Mouse (Mus musculus) naive thymus-derived CD4-positive, alpha-beta T cell, adult 2 months (primary cell): ENCODE measurements around the gene Cdh12.
"Not testable (repeated sequence)": the region's sequence is repeated elsewhere in the genome, so short reads cannot be mapped to it uniquely, and the experiment has no call there.

Source experiments
- DNase-seq: peaks from one replicate; pipeline ENCODE4 v3.0.0-alpha.2; 2011; ENCODE audit warnings: low read depth

The Cdh12 gene

GRCm38 (mm10) chr15:21109009-21109841 is 660.2 kb downstream of the Cdh12 start:
- DNase-seq = no peak

GRCm38 (mm10) chr15:21109889-21110500 is 660.9 kb downstream of the Cdh12 start:
- DNase-seq = no peak

- no peak for DNase-seq
These were observed 662.0 kb downstream of the Cdh12 start for GRCm38 (mm10) chr15:21110874-21111603.

- peak; percentile 39 for DNase-seq
These were observed 665.7 kb downstream of the Cdh12 start for GRCm38 (mm10) chr15:21114775-21115174.

- DNase-seq = no peak
These were observed 681.6 kb downstream of the Cdh12 start for GRCm38 (mm10) chr15:21130660-21131059.

GRCm38 (mm10) chr15:21132999-21133398 is 683.9 kb downstream of the Cdh12 start:
- no peak for DNase-seq

- no peak for DNase-seq
These were observed 697.8 kb downstream of the Cdh12 start for GRCm38 (mm10) chr15:21146896-21147295.

GRCm38 (mm10) chr15:21153602-21154001 is 704.5 kb downstream of the Cdh12 start:
- DNase-seq = no peak

- no peak for DNase-seq
These were observed 730.7 kb downstream of the Cdh12 start for GRCm38 (mm10) chr15:21179727-21180126.

GRCm38 (mm10) chr15:21180191-21180590 is 731.1 kb downstream of the Cdh12 start:
- DNase-seq = no peak

GRCm38 (mm10) chr15:21185799-21186198 is 736.7 kb downstream of the Cdh12 start:
- no peak for DNase-seq

GRCm38 (mm10) chr15:21210089-21210488 is 761.0 kb downstream of the Cdh12 start:
- DNase-seq = not testable (repeated sequence)

- DNase-seq = no peak
These were observed 773.9 kb downstream of the Cdh12 start for GRCm38 (mm10) chr15:21223006-21223405.

- no peak for DNase-seq
These were observed 812.3 kb downstream of the Cdh12 start for GRCm38 (mm10) chr15:21261318-21261717.

- DNase-seq = no peak
These were observed 820.8 kb downstream of the Cdh12 start for GRCm38 (mm10) chr15:21269856-21270255.

GRCm38 (mm10) chr15:21297051-21297450 is 848.0 kb downstream of the Cdh12 start:
- DNase-seq = no peak

- DNase-seq = no peak
These were observed 866.4 kb downstream of the Cdh12 start for GRCm38 (mm10) chr15:21315457-21315856.

GRCm38 (mm10) chr15:21343853-21344252 is 894.8 kb downstream of the Cdh12 start:
- no peak for DNase-seq

GRCm38 (mm10) chr15:21344323-21344722 is 895.3 kb downstream of the Cdh12 start:
- DNase-seq = no peak

- no peak for DNase-seq
These were observed 895.7 kb downstream of the Cdh12 start for GRCm38 (mm10) chr15:21344749-21345148.

- no peak for DNase-seq
These were observed 906.5 kb downstream of the Cdh12 start for GRCm38 (mm10) chr15:21355356-21356101.

- no peak for DNase-seq
These were observed 917.3 kb downstream of the Cdh12 start for GRCm38 (mm10) chr15:21366366-21366765.
